In genomic region chr8:70117611-70118010, GRCm38 (mm10) we compare ENCODE assay signal across 8 mouse cellular contexts. TPM values are rescaled to one million over a fixed set of nuclear protein-coding genes. Genes with fewer than 3 reads are reported as not detected.
A peak's percentile ranks its signal among the peaks of the same experiment; 100 is the strongest.
DNase-seq lines count a peak whose midpoint lies in the region; ATAC-seq lines count a peak whose summit lies in the region.

No protein-coding gene starts in this region.

- 8% methylated on average over 9 of the region's 9 CpGs for WGBS in heart, embryonic 10.5 days
- WGBS in forebrain, embryonic 13.5 days: 10% methylated on average over 9 of the region's 9 CpGs

- H3K27ac ChIP-seq in heart, embryonic 10.5 days: no peak overlapping the region
- H3K27ac ChIP-seq in forebrain, embryonic 13.5 days: no peak overlapping the region

- intact Hi-C loops in heart, postnatal 14 days (cut with DNase I): loop anchor here (2.0 kb wide), 1 partner anchor 19 kb away; no protein-coding TSS in a partner anchor
- intact Hi-C loops in left cerebral cortex, postnatal 4 days (cut with DNase I): no loop called here

- H3K36me3 ChIP-seq in heart, embryonic 10.5 days: no peaks in the 10 kb centered on the region
- peaks cover 44% of the 10 kb centered on the region for H3K36me3 ChIP-seq in forebrain, embryonic 13.5 days (ENCODE audit: poor library complexity, severe bottlenecking)

- H3K27me3 ChIP-seq in heart, embryonic 10.5 days (ENCODE audit: insufficient read depth, poor library complexity, severe bottlenecking): peaks cover 98% of the 10 kb centered on the region
- H3K27me3 ChIP-seq in forebrain, embryonic 13.5 days: peaks cover 26% of the 10 kb centered on the region

- no peak for ATAC-seq in forebrain, embryonic 13.5 days
- ATAC-seq in megakaryocyte-erythroid progenitor cell, adult 5-6 weeks (replicated peaks; ENCODE audit: low FRiP score, low TSS enrichment, poor library complexity, severe bottlenecking): peak; percentile 78

- H3K9me3 ChIP-seq in heart, embryonic 10.5 days: no peaks in the 10 kb centered on the region
- H3K9me3 ChIP-seq in forebrain, embryonic 13.5 days (replicated peaks): no peaks in the 10 kb centered on the region

- peak overlapping the region; percentile 95 for H3K9ac ChIP-seq in forebrain, embryonic 13.5 days

- no peak overlapping the region for H3K4me3 ChIP-seq in heart, embryonic 10.5 days
- peak overlapping the region; percentile 69 for H3K4me3 ChIP-seq in forebrain, embryonic 13.5 days

- peak overlapping the region; percentile 88 for H3K4me2 ChIP-seq in forebrain, embryonic 13.5 days

- peak; percentile 28 to 54 for DNase-seq in heart, postnatal 14 days
- no peak for DNase-seq in heart, embryonic 10.5 days (ENCODE audit: low spot score)
- peak; percentile 90 for DNase-seq in ES-CJ7 (ENCODE audit: low read depth, low spot score)
- DNase-seq in left cerebral cortex, postnatal 4 days: no peak
- no peak for DNase-seq in right cerebral cortex, postnatal 14 days
- no peak for DNase-seq in right cerebral cortex, postnatal 10 days (ENCODE audit: low spot score in 2 of 2)

- H3K4me1 ChIP-seq in heart, embryonic 10.5 days: peaks cover 9% of the 10 kb centered on the region
- peaks cover 40% of the 10 kb centered on the region for H3K4me1 ChIP-seq in forebrain, embryonic 13.5 days

RNA-seq across cellular contexts. Expression of gene Ncan, which starts 3.1 kb away (rescaled TPM):
- total RNA-seq in heart, postnatal 14 days (2021): under 1 TPM; 0.02 to 0.07 TPM
- polyA plus RNA-seq in heart, embryonic 10.5 days (2016; fragmentation: Nextera tagmentation; extraction: Ambion mirVana): 0.06 and 0.29 TPM in 2 replicates
- polyA plus RNA-seq in forebrain, embryonic 13.5 days (2015; fragmentation: Nextera tagmentation; extraction: Ambion mirVana): 100 and 102 TPM in 2 replicates
- total RNA-seq in megakaryocyte-erythroid progenitor cell, adult 5-6 weeks (2014; fragmentation: Nextera tagmentation): not detected in 2 replicates
- not detected in 2 replicates for total RNA-seq in megakaryocyte-erythroid progenitor cell, adult 5-6 weeks (2017)
- 100 to 1,000 TPM; 511 to 532 TPM for total RNA-seq in left cerebral cortex, postnatal 4 days (2021)

RNA-seq across cellular contexts. Expression of gene Nr2c2ap, which starts 13.5 kb away (rescaled TPM):
- 1 to 10 TPM; 7.4 to 7.9 TPM for total RNA-seq in heart, postnatal 14 days (2021)
- 35.4 and 39.6 TPM in 2 replicates for polyA plus RNA-seq in heart, embryonic 10.5 days (2016; fragmentation: Nextera tagmentation; extraction: Ambion mirVana)
- 33.4 and 37.4 TPM in 2 replicates for polyA plus RNA-seq in forebrain, embryonic 13.5 days (2015; fragmentation: Nextera tagmentation; extraction: Ambion mirVana)
- 41.3 and 47.8 TPM in 2 replicates for total RNA-seq in megakaryocyte-erythroid progenitor cell, adult 5-6 weeks (2014; fragmentation: Nextera tagmentation)
- 6.7 and 16.3 TPM in 2 replicates for total RNA-seq in megakaryocyte-erythroid progenitor cell, adult 5-6 weeks (2017)
- total RNA-seq in left cerebral cortex, postnatal 4 days (2021): 10 to 100 TPM; 33.0 to 34.5 TPM

RNA-seq across cellular contexts. Expression of gene Rfxank, which starts 21.3 kb away (rescaled TPM):
- 10 to 100 TPM; 17.7 to 20.1 TPM for total RNA-seq in heart, postnatal 14 days (2021)
- 16.5 and 18.3 TPM in 2 replicates for polyA plus RNA-seq in heart, embryonic 10.5 days (2016; fragmentation: Nextera tagmentation; extraction: Ambion mirVana)
- 12.2 and 14.2 TPM in 2 replicates for polyA plus RNA-seq in forebrain, embryonic 13.5 days (2015; fragmentation: Nextera tagmentation; extraction: Ambion mirVana)
- 5.6 and 10.7 TPM in 2 replicates for total RNA-seq in megakaryocyte-erythroid progenitor cell, adult 5-6 weeks (2014; fragmentation: Nextera tagmentation)
- total RNA-seq in megakaryocyte-erythroid progenitor cell, adult 5-6 weeks (2017): 9.1 and 18.3 TPM in 2 replicates
- total RNA-seq in left cerebral cortex, postnatal 4 days (2021): 10 to 100 TPM; 11.7 to 14.6 TPM

RNA-seq across cellular contexts. Expression of gene Borcs8, which starts 21.7 kb away (rescaled TPM):
- total RNA-seq in heart, postnatal 14 days (2021): 10 to 100 TPM; 25.8 to 31.3 TPM
- 39.6 and 43.9 TPM in 2 replicates for polyA plus RNA-seq in heart, embryonic 10.5 days (2016; fragmentation: Nextera tagmentation; extraction: Ambion mirVana)
- 47.4 and 48.0 TPM in 2 replicates for polyA plus RNA-seq in forebrain, embryonic 13.5 days (2015; fragmentation: Nextera tagmentation; extraction: Ambion mirVana)
- total RNA-seq in megakaryocyte-erythroid progenitor cell, adult 5-6 weeks (2014; fragmentation: Nextera tagmentation): 50.6 and 63.7 TPM in 2 replicates
- 28.6 and 44.9 TPM in 2 replicates for total RNA-seq in megakaryocyte-erythroid progenitor cell, adult 5-6 weeks (2017)
- total RNA-seq in left cerebral cortex, postnatal 4 days (2021): 10 to 100 TPM; 42.2 to 44.7 TPM

RNA-seq across cellular contexts. Expression of gene Mef2b, which starts 21.9 kb away (rescaled TPM):
- under 1 TPM in 1 of 2 experiments, not detected in 1; 0.37 TPM for total RNA-seq in heart, postnatal 14 days (2021)
- 0.23 and 0.53 TPM in 2 replicates for polyA plus RNA-seq in heart, embryonic 10.5 days (2016; fragmentation: Nextera tagmentation; extraction: Ambion mirVana)
- polyA plus RNA-seq in forebrain, embryonic 13.5 days (2015; fragmentation: Nextera tagmentation; extraction: Ambion mirVana): 0.23 and 0.45 TPM in 2 replicates
- 0.46 and 0.92 TPM in 2 replicates for total RNA-seq in megakaryocyte-erythroid progenitor cell, adult 5-6 weeks (2014; fragmentation: Nextera tagmentation)
- total RNA-seq in megakaryocyte-erythroid progenitor cell, adult 5-6 weeks (2017): not detected in 2 replicates
- total RNA-seq in left cerebral cortex, postnatal 4 days (2021): under 1 TPM; 0.72 to 0.94 TPM

Comparison
In these comparisons a context has a peak if more than half of its experiments do, and no peak if none do; other contexts are left out.
1. DNase-seq: peak in heart, postnatal 14 days (2 of 2) and ES-CJ7 (single experiment); none in heart, embryonic 10.5 days (single experiment), left cerebral cortex, postnatal 4 days (single experiment), right cerebral cortex, postnatal 14 days (single experiment) and right cerebral cortex, postnatal 10 days (0 of 2).
2. RNA of gene Ncan, which starts 3.1 kb away (total RNA-seq): 511 to 532 TPM in left cerebral cortex, postnatal 4 days; 0.02 to 0.07 TPM in heart, postnatal 14 days and not detected in megakaryocyte-erythroid progenitor cell, adult 5-6 weeks; every median in the first group is over 100 times any median in the second.